Mouse (Mus musculus) midbrain, embryonic 11.5 days (tissue): ENCODE results near the gene Cdc40. TPM values are rescaled to one million over a fixed set of nuclear protein-coding genes. Genes with fewer than 3 reads are reported as not detected.
"Not testable (repeated sequence)": the region's sequence is repeated elsewhere in the genome, so short reads cannot be mapped to it uniquely, and the experiment has no call there.

ENCODE experiments used
- ATAC-seq: fragments of 200-750 bp; cut with Nextera tagmentation; 2 replicates; pipeline ENCODE4 v1.8.0; 2017; ENCODE audit warnings: moderate TSS enrichment, moderate library complexity; ENCODE audit not compliant: low FRiP score
- DNase-seq: peaks from one replicate; pipeline ENCODE4 v3.0.0; 2015; ENCODE audit warnings: low spot score; ENCODE audit errors: missing footprints
- H3K27ac ChIP-seq: fragments of 300-500 bp; sonication (generic); 2 replicates; pipeline ENCODE4 v1.5.1; 2014; ENCODE audit warnings: low read depth, low read length
- H3K27me3 ChIP-seq: fragments of 300-500 bp; sonication (generic); 2 replicates; pipeline ENCODE4 v1.6.1; 2014; ENCODE audit warnings: mild to moderate bottlenecking, low read length, moderate library complexity, mixed read lengths; ENCODE audit not compliant: control insufficient read depth, insufficient read depth
- H3K36me3 ChIP-seq: fragments of 300-500 bp; sonication (generic); 2 replicates; pipeline ENCODE4 v1.6.1; 2014; ENCODE audit warnings: mild to moderate bottlenecking, low read length, moderate library complexity, mixed read lengths; ENCODE audit not compliant: control insufficient read depth, insufficient read depth
- H3K4me1 ChIP-seq: fragments of 300-500 bp; sonication (generic); 2 replicates; pipeline ENCODE4 v1.6.1; 2014; ENCODE audit warnings: low read length; ENCODE audit not compliant: control insufficient read depth, insufficient read depth
- H3K4me2 ChIP-seq: fragments of 300-500 bp; sonication (generic); 2 replicates; pipeline ENCODE4 v1.6.1; 2014; ENCODE audit warnings: mild to moderate bottlenecking, moderate library complexity
- H3K4me3 ChIP-seq: fragments of 300-500 bp; sonication (generic); 2 replicates; pipeline ENCODE4 v1.5.1; 2014; ENCODE audit warnings: low read depth, low read length
- H3K9ac ChIP-seq: fragments of 300-500 bp; sonication (generic); 2 replicates; pipeline ENCODE4 v1.6.1; 2014; ENCODE audit warnings: low read length
- H3K9me3 ChIP-seq: fragments of 300-500 bp; sonication (generic); 2 replicates; pipeline ENCODE4 v1.6.1; 2016; ENCODE audit warnings: low read length; ENCODE audit not compliant: control insufficient read depth
- WGBS: fragments of 180-500 bp; shearing (Covaris S2); extraction: QIAGEN DNeasy Blood & Tissue Kit; methylation state at CpG from one replicate; pipeline ENCODE4 v1.1.7; 2014; 5-methylcytosine and 5-hydroxymethylcytosine counted together
- polyA plus RNA-seq: library from polyadenylated mRNA; unstranded; fragments of >200 nt; fragmentation: Nextera tagmentation; extraction: Ambion mirVana; gene quantifications from 2 replicates; pipeline ENCODE4 v1.2.1, GENCODE M21; 2014

Gene Cdc40
- polyA plus RNA-seq, 1 experiment from 2014 or later = 38.7 TPM

GRCm38 (mm10) chr10:40816471-40816870, 66.6 kb downstream of the Cdc40 start:
- Histone ChIP-seq H3K9ac (no peak overlapping the region), H3K27me3 (no peaks in the 10 kb centered on the region), H3K9me3 (no peaks in the 10 kb centered on the region), H3K4me3 (no peak overlapping the region), H3K27ac (no peak overlapping the region), H3K4me2 (no peak overlapping the region), H3K4me1 (no peaks in the 10 kb centered on the region), H3K36me3 (no peaks in the 10 kb centered on the region)
- DNase-seq (no peak), ATAC-seq (no peak)
- 62% methylated on average over 6 of the region's 6 CpGs for WGBS

- 70% methylated on average over 4 of the region's 4 CpGs for WGBS
Observed at GRCm38 (mm10) chr10:40813627-40814026, 69.5 kb downstream of the Cdc40 start.

GRCm38 (mm10) chr10:40809411-40809910, 73.7 kb downstream of the Cdc40 start:
- not testable (repeated sequence) for H3K27ac ChIP-seq, H3K4me2 ChIP-seq, DNase-seq, ATAC-seq, H3K9me3 ChIP-seq, H3K36me3 ChIP-seq, H3K4me1 ChIP-seq, H3K4me3 ChIP-seq, H3K27me3 ChIP-seq, H3K9ac ChIP-seq
- WGBS = 30% methylated on average over 5 of the region's 5 CpGs

More at GRCm38 (mm10) chr10:40813627-40814026, 69.5 kb downstream of the Cdc40 start:
- H3K4me2 ChIP-seq = no peak overlapping the region
- no peaks in the 10 kb centered on the region for H3K36me3 ChIP-seq
- H3K9me3 ChIP-seq = no peaks in the 10 kb centered on the region
- DNase-seq (no peak), ATAC-seq (no peak)
- H3K27me3 ChIP-seq = no peaks in the 10 kb centered on the region
- H3K4me3 ChIP-seq = no peak overlapping the region
- no peaks in the 10 kb centered on the region for H3K4me1 ChIP-seq
- no peak overlapping the region for H3K9ac ChIP-seq
- no peak overlapping the region for H3K27ac ChIP-seq

- no peak overlapping the region for H3K4me3 ChIP-seq
- no peaks in the 10 kb centered on the region for H3K9me3 ChIP-seq
- no peak overlapping the region for H3K9ac ChIP-seq
- WGBS = 82% methylated on average over 4 of the region's 4 CpGs
- no peaks in the 10 kb centered on the region for H3K27me3 ChIP-seq
- ATAC-seq = no peak
- no peak overlapping the region for H3K27ac ChIP-seq
- no peaks in the 10 kb centered on the region for H3K4me1 ChIP-seq
- no peak overlapping the region for H3K4me2 ChIP-seq
- no peak for DNase-seq
- no peaks in the 10 kb centered on the region for H3K36me3 ChIP-seq
Observed at GRCm38 (mm10) chr10:40806221-40806620, 76.9 kb downstream of the Cdc40 start.

GRCm38 (mm10) chr10:40805221-40805620, 77.9 kb downstream of the Cdc40 start:
- H3K36me3 ChIP-seq = no peaks in the 10 kb centered on the region
- no peak overlapping the region for H3K4me3 ChIP-seq
- H3K9me3 ChIP-seq = no peaks in the 10 kb centered on the region
- H3K9ac ChIP-seq = no peak overlapping the region
- no peak overlapping the region for H3K4me2 ChIP-seq
- H3K27me3 ChIP-seq = no peaks in the 10 kb centered on the region
- no peaks in the 10 kb centered on the region for H3K4me1 ChIP-seq
- H3K27ac ChIP-seq = no peak overlapping the region
- ATAC-seq = no peak
- no peak for DNase-seq
- WGBS = 78% methylated on average over 1 of the region's 1 CpGs

GRCm38 (mm10) chr10:40792115-40792514, 91.0 kb downstream of the Cdc40 start:
- Histone ChIP-seq H3K27ac (no peak overlapping the region), H3K4me2 (no peak overlapping the region), H3K36me3 (no peaks in the 10 kb centered on the region), H3K4me1 (no peaks in the 10 kb centered on the region), H3K9ac (no peak overlapping the region), H3K4me3 (no peak overlapping the region), H3K9me3 (no peaks in the 10 kb centered on the region), H3K27me3 (no peaks in the 10 kb centered on the region)
- ATAC-seq = no peak
- no peak for DNase-seq
- whole genome bisulfite sequencing = 79% methylated on average over 3 of the region's 3 CpGs

- no peaks in the 10 kb centered on the region for H3K4me1 ChIP-seq
- no peak overlapping the region for H3K4me2 ChIP-seq
- no peaks in the 10 kb centered on the region for H3K27me3 ChIP-seq
- ATAC-seq = no peak
- no peak overlapping the region for H3K4me3 ChIP-seq
- no peaks in the 10 kb centered on the region for H3K36me3 ChIP-seq
- 79% methylated on average over 3 of the region's 3 CpGs for WGBS
- H3K9ac ChIP-seq = no peak overlapping the region
- H3K9me3 ChIP-seq = no peaks in the 10 kb centered on the region
- no peak for DNase-seq
- H3K27ac ChIP-seq = no peak overlapping the region
Observed at GRCm38 (mm10) chr10:40790406-40790805, 92.7 kb downstream of the Cdc40 start.

Other genes starting within 250 kb of the Cdc40 start
- gene Mettl24, start 200.0 kb downstream of the Cdc40 start, polyA plus RNA-seq = 0.53 and 0.65 TPM in 2 replicates
- 49.1 and 55.3 TPM in 2 replicates for gene Wasf1, start 164 bp upstream of the Cdc40 start, polyA plus RNA-seq
- 0.10 TPM in 1 of 2 replicates, not detected in the other for gene Gpr6, start 189.0 kb upstream of the Cdc40 start, polyA plus RNA-seq